ENCODE assay signal across 17 mouse cellular contexts in genomic region chr9:60747672-60748071, GRCm38 (mm10). TPM values are rescaled to one million over a fixed set of nuclear protein-coding genes. Genes with fewer than 3 reads are reported as not detected.
"Had no signal": no experiment of that assay in that cellular context is flagged by ENCODE, and none has a peak within 500 bp of the region (broad histone marks: within the 10 kb centered on the region; RNA-seq: fewer than 3 reads in every experiment).

No protein-coding gene starts in this region.

- H3K36me3 ChIP-seq: neural tube, embryonic 13.5 days; neural tube, embryonic 15.5 days; stomach, embryonic 15.5 days had no signal

- DNase-seq: retina, postnatal 1 day; right cerebral cortex, adult 18-20 months; right cerebral cortex, postnatal 14 days; right cerebral cortex, postnatal 25 days; right cerebral cortex, postnatal 4 days; spleen, adult 18-20 months; thymus, adult 18-20 months; thymus, adult 2 months; thymus, postnatal 14 days; thymus, postnatal 25 days; thymus, postnatal 36 days; thymus, postnatal 4 days had no signal

- H3K9ac ChIP-seq: neural tube, embryonic 13.5 days; neural tube, embryonic 15.5 days; stomach, embryonic 15.5 days had no signal

- H3K9me3 ChIP-seq: neural tube, embryonic 13.5 days; neural tube, embryonic 15.5 days; stomach, embryonic 15.5 days had no signal

- H3K4me3 ChIP-seq: neural tube, embryonic 13.5 days; neural tube, embryonic 15.5 days; stomach, embryonic 15.5 days had no signal

- H3K4me2 ChIP-seq: neural tube, embryonic 13.5 days; neural tube, embryonic 15.5 days; stomach, embryonic 15.5 days had no signal

- H3K27me3 ChIP-seq: neural tube, embryonic 13.5 days; neural tube, embryonic 15.5 days; stomach, embryonic 15.5 days had no signal

- H3K27ac ChIP-seq: neural tube, embryonic 13.5 days; neural tube, embryonic 15.5 days; stomach, embryonic 15.5 days; stomach, postnatal 0 days had no signal

RNA-seq across cellular contexts. Expression of gene Larp6, which starts 34.9 kb away (rescaled TPM):
- total RNA-seq: neutrophil, adult 5-6 weeks had no signal
